Mouse (Mus musculus) right cerebral cortex, postnatal 25 days (tissue): ENCODE data around the gene Thbs2.
A peak's percentile ranks its signal among the peaks of the same experiment; 100 is the strongest.

Experiments
- DNase-seq: peaks from one replicate; pipeline ENCODE4 v3.0.0; 2022

Gene Thbs2

DNA sequence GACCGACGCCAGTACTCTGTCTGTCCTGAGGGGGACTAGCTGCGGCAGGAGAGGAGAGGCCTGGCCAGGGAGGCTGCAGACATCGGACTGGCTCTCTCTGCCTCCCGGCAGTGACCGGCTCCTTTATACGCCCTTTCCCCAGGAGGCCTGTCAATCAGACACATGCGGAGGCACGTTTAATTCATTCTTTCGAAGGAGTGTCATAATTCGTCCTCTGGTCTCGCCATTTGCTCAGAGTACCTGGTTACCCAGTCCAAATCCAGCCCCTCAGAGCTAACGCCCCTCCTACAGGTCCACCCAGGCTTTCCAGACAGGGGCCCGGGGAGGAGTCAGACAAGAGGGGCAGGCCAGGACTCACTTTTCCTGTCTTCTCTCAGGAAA lies at the start of gene Thbs2:
Gene Thbs2 (minus strand): TSS at position 242 of the 381 bp plus-strand sequence.
- DNase-seq = no peak

GRCm38 (mm10) chr17:14735493-14736004 lies 41.5 kb upstream of the Thbs2 start:
- no peak for DNase-seq

GRCm38 (mm10) chr17:14734380-14734779 lies 40.3 kb upstream of the Thbs2 start:
- DNase-seq = no peak

GRCm38 (mm10) chr17:14733941-14734340 lies 39.9 kb upstream of the Thbs2 start:
- peak; percentile 28 for DNase-seq

DNA sequence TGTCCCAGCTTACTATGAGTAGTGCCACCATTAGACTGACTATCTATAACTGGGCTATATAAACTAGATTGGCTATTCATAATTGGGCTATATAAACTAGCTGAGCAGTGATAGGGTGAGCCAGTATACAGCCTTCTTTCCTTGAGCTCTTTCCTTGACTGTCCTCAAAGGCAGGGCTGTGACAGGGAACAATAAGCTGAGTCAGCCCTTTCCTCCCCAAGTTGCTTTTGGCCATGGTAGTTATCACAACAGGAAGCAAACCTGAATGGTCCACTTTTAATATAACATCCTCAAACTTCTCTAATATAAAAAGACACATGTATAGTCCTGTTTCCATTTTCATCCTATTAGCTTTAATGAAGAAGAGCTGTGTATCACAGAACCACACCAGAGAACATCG lies 39.0 kb upstream of the Thbs2 start:
- no peak for DNase-seq

- DNase-seq = no peak
Observed at GRCm38 (mm10) chr17:14730629-14731028, 36.6 kb upstream of the Thbs2 start.

GRCm38 (mm10) chr17:14727481-14727880 lies 33.4 kb upstream of the Thbs2 start:
- no peak for DNase-seq

DNA sequence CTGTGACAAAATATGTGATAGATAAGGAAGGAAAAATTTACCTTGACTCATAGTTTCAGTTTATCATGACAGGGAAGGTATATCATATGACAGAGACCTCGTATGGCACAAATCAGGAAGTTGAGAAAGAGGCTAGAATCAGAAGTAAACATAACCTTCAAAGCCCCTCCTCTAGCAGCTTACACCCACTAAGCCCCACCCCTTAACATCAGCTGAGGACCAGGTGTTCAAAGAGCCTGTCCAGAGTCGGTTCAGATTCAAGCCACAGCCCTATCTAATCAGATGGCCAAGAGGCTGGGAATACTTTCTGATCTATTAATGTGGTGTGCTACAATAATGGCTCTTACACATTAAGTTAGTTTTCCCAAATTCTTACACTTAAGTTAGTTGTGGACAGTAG lies 30.8 kb upstream of the Thbs2 start:
- no peak for DNase-seq

- DNase-seq = no peak
Observed at GRCm38 (mm10) chr17:14721325-14721724, 27.3 kb upstream of the Thbs2 start.

DNA sequence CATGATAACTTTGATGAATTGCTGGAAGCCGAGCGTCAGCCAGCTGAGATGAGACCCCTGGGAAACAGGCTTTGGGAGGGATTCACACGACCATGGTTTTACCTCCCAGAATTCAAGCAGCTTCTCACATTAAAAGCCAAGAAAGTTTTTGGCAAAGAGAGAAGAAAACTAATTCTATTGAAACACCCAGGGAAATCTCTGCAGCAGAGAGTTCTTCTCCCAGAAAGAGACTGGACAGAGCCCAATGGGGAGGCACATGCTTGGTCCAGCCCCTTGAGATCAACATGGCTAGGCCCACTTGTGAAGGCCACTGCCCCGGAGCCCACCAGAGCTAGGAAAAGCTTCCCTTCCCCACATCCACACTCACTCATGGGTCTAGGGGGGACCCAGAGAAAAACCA lies 26.9 kb upstream of the Thbs2 start:
- no peak for DNase-seq

- no peak for DNase-seq
Observed at GRCm38 (mm10) chr17:14720227-14720626, 26.2 kb upstream of the Thbs2 start.

- no peak for DNase-seq
Observed at GRCm38 (mm10) chr17:14718801-14719200, 24.8 kb upstream of the Thbs2 start.

DNA sequence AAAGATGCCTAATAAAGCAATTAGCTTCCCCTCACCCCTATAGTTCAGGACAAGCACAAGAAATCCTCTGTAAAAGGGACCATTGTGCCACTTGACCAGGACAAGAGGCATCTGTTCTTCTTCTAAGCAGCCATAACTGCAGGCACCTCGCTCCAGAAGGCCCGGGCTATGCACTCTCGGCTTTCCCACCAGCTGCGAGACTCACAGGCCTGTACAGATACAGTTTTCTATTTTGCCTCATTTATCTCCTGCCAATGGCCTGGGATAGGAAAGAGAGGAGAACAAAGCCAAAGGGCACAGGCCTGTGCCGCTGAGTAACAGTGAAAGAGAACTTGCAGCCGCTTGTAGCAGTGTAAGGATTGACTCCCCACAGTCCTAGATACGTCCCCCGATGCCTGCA lies 20.7 kb upstream of the Thbs2 start:
- no peak for DNase-seq

DNA sequence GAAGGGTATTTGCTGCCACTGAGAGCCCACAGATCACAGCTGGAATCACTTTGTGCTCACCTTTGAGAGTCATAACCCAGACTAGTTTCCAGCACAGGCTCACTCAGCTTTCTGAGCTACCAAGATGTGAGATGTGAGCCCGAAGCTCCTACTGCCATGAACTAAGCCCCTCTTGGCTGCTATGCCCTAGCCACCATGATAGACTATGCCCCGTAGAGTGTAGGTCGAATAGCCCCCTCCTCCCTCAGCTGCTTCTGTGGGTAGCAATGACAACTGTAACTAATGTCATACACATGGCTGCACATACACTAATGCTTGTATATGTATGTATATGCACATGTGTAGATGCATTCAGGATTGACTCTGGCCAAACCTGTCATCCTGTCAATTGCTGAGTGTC lies 20.3 kb upstream of the Thbs2 start:
- DNase-seq = no peak

DNA sequence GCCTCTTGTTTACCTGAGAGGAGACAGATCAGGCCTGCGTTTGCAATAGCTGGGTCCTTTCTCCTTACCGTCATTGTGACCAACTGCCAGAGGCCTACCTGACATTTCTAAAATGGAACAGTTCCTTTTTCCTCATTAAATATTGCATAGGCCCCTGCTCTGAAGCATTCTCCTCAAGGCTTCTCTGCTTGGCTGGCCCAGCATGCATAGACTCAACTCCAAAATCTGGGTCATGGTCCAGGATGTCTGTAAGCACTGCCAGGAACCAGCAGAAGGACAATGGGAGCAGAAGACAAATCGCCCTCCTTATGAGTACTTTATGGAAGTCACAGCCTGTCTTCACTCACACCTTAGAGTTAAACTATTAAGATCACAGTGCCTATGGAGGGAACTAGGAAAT lies 17.7 kb upstream of the Thbs2 start:
- DNase-seq = no peak

DNA sequence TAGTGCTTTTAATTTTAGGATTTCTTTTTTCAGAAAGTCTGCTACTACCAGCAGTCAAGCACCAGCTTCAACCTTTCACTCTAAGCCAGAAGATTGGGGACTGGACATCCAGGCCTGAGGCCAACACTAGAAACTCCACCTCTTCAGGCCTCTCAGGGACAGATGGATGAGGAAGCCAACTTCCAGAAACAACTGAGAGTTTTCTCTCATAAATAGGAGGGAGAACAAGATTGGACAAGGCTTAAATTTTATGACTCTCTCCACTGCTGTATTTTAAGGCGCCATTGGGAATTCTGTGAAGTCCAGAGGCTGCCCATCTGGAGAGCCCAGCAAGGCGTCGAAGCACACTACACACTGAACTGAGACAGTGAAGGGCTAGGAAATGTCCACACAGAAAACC lies 17.0 kb upstream of the Thbs2 start:
- DNase-seq = no peak

- no peak for DNase-seq
Observed at GRCm38 (mm10) chr17:14706066-14706465, 12.0 kb upstream of the Thbs2 start.

GRCm38 (mm10) chr17:14705466-14705865 lies 11.4 kb upstream of the Thbs2 start:
- no peak for DNase-seq

DNA sequence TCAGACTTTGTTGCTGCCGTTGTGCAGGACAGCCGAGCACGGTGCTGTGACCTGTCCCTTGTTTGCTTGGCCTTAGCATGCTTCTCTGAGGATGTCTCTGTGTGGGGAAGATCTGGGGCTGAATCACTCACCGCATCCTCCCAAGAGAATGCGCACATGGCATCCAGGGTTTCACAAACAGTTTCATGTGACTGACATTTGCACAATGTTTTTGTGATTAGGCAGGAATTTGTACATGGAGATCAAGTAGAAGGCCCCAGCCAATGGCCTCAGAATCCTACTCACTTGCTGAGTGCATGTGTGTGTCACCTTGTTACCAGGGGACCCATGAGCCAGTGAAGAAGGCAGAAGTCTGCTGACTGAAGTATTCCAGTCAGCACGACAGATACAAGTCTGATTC lies 9.7 kb upstream of the Thbs2 start:
- no peak for DNase-seq

GRCm38 (mm10) chr17:14703268-14703667 lies 9.2 kb upstream of the Thbs2 start:
- no peak for DNase-seq

GRCm38 (mm10) chr17:14702701-14703100 lies 8.7 kb upstream of the Thbs2 start:
- peak; percentile 29 for DNase-seq

GRCm38 (mm10) chr17:14701891-14702290 lies 7.9 kb upstream of the Thbs2 start:
- DNase-seq = no peak

DNA sequence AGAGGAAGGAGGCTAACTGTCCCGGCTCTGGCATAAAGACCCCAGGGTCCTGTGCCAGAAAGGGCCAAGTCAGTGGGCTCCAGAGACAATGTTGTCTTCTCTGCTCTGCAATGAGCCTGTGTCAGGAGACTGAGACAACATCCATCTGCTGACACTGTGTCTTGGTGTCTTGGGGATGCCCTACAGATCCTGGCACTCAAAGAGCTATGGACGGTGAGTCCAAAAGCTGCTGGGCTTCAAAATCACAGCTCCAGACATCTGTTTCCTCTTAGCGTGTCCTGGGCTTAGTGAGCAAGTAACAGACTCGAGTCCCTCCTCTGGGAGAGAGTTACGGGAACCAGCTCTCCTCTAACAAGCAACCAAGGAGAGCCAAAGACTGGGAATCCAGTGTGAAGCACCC lies 6.2 kb upstream of the Thbs2 start:
- no peak for DNase-seq

DNA sequence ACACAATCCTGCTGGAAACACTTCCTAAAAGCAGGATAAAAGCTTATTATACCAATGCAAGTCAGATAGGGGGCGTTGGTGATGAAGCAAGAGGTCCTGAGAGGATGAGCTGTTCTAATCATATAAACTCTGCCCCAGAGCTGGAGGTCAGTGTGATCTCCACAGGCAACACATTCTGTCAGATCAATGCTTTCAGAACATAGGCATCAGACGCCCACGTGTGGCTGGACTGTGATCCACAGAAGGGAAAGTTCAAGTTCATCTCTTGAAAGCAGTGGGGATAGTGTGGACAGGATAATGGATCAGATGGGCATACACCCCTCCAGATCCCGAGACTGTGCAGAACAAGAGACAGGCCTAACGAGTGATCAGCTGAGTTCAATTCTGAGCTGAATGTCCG lies 4.2 kb upstream of the Thbs2 start:
- DNase-seq = no peak

GRCm38 (mm10) chr17:14697096-14697495 lies 3.1 kb upstream of the Thbs2 start:
- no peak for DNase-seq

DNA sequence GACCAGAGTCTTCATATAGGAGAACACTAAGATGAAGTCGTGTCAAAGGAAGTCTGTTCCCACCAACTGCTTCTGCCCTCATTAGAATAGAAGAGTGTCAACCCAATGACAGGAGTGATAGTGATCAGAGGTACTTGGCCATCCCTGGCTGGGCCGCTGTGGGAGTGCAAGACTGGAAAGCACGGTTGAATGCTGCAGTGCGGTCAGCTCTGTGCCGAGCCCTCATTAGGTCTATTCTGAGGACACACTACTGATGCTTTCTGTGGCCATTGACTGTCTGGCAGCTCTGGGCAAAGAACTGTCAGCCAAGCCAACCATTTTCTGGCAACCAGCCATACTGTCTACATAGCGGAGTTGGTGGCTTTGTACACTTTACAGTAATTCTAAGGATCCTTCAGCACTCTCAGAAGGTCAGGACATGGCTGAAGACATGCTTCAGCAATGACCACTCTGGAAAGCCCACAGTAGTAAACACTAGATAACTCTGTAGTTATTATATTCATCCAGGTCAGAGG lies 2.3 kb upstream of the Thbs2 start:
- no peak for DNase-seq
